Mouse (Mus musculus): ENCODE results near the gene Fbxl18.

GRCm38 (mm10) chr5:142901355-142901802 lies 6.2 kb upstream of the Fbxl18 start:
- TF ChIP-seq ZNF384 (IDR thresholded peaks at IDR 0.05; ENCODE audit: low read depth, low read length) (peak; percentile 69), RAD21 (IDR thresholded peaks at IDR 0.05; ENCODE audit: low read depth, low read length) (no peak), MYC (IDR thresholded peaks at IDR 0.05; ENCODE audit: low read depth, low read length) (no peak), CTCF (IDR thresholded peaks at IDR 0.05 in 2 of 3, conservative IDR thresholded peaks at IDR 0.05 in 1 of 3; ENCODE audit: control insufficient read depth in 1 of 3, insufficient read depth in 1 of 3, low read depth in 2 of 3, low read length in 3 of 3, poor library complexity in 1 of 3, severe bottlenecking in 1 of 3) (no peak), MAX (IDR thresholded peaks at IDR 0.05; ENCODE audit: low read length) (no peak), POLR2A (IDR thresholded peaks at IDR 0.05; ENCODE audit: control insufficient read depth in 1 of 2, insufficient read depth in 1 of 2, low read depth in 1 of 2, low read length in 2 of 2, poor library complexity in 1 of 2) (no peak), USF1 (IDR thresholded peaks at IDR 0.05; ENCODE audit: low read depth, low read length) (no peak), RCOR1 (IDR thresholded peaks at IDR 0.05; ENCODE audit: low read depth, low read length) (no peak), NRF1 (IDR thresholded peaks at IDR 0.05; ENCODE audit: insufficient read depth, low read depth, low read length, poor library complexity, severe bottlenecking) (no peak)
